Mouse (Mus musculus) hematopoietic stem cell, adult 5-6 weeks (primary cell): ENCODE results near the gene Tsc22d4. TPM values are rescaled to one million over a fixed set of nuclear protein-coding genes. Genes with fewer than 3 reads are reported as not detected.
A peak's percentile ranks its signal among the peaks of the same experiment; 100 is the strongest.
"Not testable (repeated sequence)": the region's sequence is repeated elsewhere in the genome, so short reads cannot be mapped to it uniquely, and the experiment has no call there.

Source experiments
- ATAC-seq, 2 experiments: fragments of 125-278 bp in 1 of 2; replicated peaks in 1 of 2; 2 replicates each; pipeline ENCODE4 v1.8.0; 2016 to 2017; ENCODE audit warnings: inconsistent platforms in 2 of 2, mild to moderate bottlenecking in 2 of 2, moderate number of reproducible peaks in 2 of 2, low read depth in 1 of 2, moderate TSS enrichment in 1 of 2; ENCODE audit not compliant: low FRiP score in 2 of 2, poor library complexity in 2 of 2, severe bottlenecking in 2 of 2, insufficient read depth in 1 of 2, low TSS enrichment in 1 of 2
- total RNA-seq: library from RNA; stranded (forward); fragments of 172-1452, 232-1000 nt; gene quantifications from 2 replicates; pipeline ENCODE4 v1.2.3, GENCODE M21; 2017

Tsc22d4 gene
- total RNA-seq, 1 experiment from 2014 or later = 67.7 TPM

DNA sequence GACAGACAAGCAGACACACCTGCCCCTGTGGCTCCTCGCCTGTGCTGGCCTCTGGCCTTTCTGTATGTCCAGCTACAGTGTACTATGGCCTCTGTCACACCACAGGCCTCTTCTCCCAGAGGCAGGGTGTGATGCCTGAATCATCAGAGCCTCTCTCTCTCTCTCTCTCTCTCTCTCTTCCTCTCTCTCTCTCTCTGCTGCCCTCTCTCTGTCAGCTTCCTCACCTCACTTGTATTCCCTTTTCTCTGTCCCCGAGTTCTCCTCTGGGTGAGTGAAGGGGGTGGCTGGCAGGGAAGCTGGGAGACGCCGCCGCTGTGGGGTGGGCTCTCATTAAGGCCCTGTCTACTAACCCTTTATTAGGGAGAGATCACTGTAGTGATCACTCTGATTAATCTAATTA, 7.0 kb upstream of the Tsc22d4 start:
- ATAC-seq = no peak

DNA sequence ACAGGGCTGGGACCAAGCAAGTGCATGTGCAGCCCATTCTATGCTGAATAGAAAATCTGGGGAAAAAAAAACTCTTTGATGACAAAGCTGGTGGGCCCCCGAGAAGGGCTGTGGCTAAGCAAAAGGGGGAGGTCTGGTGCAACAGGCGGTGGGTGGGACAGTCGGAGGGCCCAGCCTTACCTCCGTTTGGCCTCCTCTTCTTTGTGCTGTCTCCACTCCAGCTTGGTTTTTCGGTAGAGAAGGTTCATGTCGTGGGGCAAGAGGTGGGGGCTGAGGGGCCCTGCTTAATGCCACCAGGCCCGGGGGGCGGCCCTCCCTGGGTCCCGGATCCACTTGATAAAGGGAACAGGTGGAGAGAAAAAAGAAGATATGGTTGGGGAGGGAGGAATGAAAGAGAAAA, 6.1 kb upstream of the Tsc22d4 start:
- no peak for ATAC-seq

- no peak for ATAC-seq
These were observed 5.0 kb upstream of the Tsc22d4 start for GRCm38 (mm10) chr5:137740506-137740905.

- ATAC-seq = peak; percentile 51 to 55
These were observed 4.3 kb upstream of the Tsc22d4 start, which contains the start of gene Nyap1 for GRCm38 (mm10) chr5:137741023-137741931. Gene Nyap1, minus strand, starts transcription at chr5:137741607.

- ATAC-seq = no peak
These were observed 3.5 kb upstream of the Tsc22d4 start for GRCm38 (mm10) chr5:137742048-137742447.

- no peak for ATAC-seq
These were observed 2.7 kb upstream of the Tsc22d4 start for GRCm38 (mm10) chr5:137742836-137743235.

GRCm38 (mm10) chr5:137744197-137744596, 1.3 kb upstream of the Tsc22d4 start:
- no peak for ATAC-seq

DNA sequence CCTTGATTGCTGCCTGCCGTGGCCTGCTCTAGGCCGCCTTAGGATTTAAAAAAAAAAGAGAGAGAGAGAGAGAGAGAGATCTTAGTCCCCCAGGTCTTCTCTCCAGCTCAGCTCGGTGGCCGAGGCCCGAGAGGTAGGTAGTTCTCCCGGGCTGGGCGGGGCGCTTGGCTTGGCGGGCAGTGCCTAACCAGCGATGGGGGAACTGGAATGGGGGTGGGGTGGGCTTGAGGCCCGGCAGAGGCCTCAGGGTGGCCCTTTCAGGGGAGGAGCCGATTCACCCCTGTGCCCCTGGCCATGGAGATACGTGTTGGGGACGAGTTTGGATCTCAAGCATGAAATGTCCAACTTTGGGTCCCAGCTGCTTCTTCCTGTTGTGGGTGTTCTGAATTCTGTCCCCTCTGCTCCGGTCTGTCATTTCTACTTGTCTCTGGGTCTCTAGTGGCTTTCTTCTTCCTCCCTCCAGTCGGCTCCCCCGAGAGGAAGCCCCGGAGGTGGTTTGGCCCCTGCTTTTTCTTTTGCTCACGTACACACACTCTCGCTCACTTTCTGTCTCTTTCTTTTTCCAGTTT, 836 bp downstream of the Tsc22d4 start:
- ATAC-seq = no peak

GRCm38 (mm10) chr5:137746851-137747325, 1.4 kb downstream of the Tsc22d4 start:
- no peak for ATAC-seq

- no peak for ATAC-seq
These were observed 1.9 kb downstream of the Tsc22d4 start for GRCm38 (mm10) chr5:137747326-137747961.

- peak; percentile 43 to 50; a peak in 3 of 4 replicates for ATAC-seq
These were observed 2.7 kb downstream of the Tsc22d4 start for GRCm38 (mm10) chr5:137748130-137748770.

- peak in 1 of 2 experiments; percentile 5; a peak in 1 of 4 replicates for ATAC-seq
These were observed 3.8 kb downstream of the Tsc22d4 start for GRCm38 (mm10) chr5:137749196-137749836.

DNA sequence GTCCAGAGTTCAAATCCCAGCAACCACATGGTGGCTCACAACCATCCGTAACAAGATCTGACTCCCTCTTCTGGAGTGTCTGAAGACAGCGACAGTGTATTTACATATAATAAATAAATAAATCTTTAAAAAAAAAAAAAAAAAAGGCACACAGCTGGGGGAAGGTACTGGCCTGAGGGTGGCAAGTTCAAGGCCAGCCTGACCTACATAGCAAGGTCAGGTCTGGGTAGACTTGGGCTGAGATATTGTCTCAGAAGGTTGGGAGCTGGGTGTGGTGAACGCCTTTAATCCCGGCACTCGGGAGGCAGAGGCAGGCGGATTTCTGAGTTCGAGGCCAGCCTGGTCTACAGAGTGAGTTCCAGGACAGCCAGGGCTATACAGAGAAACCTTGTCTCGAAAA, 4.7 kb downstream of the Tsc22d4 start:
- not testable (repeated sequence) for ATAC-seq

DNA sequence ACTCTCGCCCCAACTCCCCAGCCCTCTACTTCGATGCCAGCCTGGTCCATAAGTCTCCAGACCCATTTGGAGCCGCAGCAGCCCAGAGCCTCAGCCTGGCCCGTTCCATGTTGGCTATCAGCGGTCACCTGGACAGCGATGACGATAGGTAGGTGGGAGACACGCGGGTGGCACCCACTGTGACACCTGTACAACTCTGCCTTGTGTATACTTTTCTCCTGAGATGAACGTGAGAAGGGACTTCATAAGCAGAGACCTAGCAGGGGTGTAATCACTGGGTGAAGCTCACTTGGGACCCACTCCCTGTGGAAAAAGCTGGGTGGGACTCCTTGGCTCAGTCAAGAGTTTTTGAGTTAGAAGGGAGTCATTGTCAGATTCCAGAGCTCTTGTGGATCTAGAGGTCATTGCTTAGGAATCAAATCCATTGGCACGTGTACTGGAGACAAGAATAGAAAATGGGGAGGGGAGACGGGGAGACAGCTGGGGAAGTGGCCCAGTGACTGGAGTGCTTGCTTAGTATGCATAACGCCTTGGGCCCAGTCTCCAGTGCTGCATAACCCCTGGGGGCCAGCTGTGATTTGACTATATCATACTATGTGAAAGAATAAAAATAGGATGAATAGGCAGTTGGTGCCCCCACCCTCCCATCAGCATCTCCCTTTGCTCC, 5.8 kb downstream of the Tsc22d4 start:
- no peak for ATAC-seq

DNA sequence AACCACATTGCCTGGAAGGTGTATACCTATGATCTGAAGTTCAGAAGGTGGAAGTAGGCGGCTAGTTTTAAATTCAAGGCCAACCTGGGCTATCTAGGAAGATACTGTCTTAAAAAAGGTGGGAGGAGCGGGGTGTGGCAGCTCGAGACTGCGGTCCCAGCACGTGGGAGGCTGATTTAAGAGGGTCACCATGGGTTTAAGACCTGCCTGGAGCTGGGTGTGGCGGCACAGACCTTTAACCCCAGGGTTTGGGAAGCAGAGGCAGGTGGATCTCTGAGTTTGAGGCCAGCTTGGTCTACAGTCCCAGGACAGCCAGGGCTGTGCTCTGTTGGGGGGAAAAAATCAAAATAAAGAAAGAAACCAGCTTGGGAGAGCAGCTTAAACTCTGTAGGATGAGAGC, 6.5 kb downstream of the Tsc22d4 start:
- no peak for ATAC-seq

GRCm38 (mm10) chr5:137753111-137753832, 7.7 kb downstream of the Tsc22d4 start:
- no peak for ATAC-seq
